Mouse (Mus musculus) liver, adult 2 months (tissue): ENCODE results near the gene Gap43.

Source experiments
- CTCF ChIP-seq: fragments of 200-500 bp; IDR thresholded peaks from 2 replicates; pipeline ENCODE4 v1.5.1; 2011; ENCODE audit warnings: low read depth, low read length, control low read depth
- POLR2A ChIP-seq: fragments of 200-500 bp; IDR thresholded peaks from 2 replicates; pipeline ENCODE4 v1.6.1; 2011; ENCODE audit warnings: low read length, control low read depth; ENCODE audit not compliant: insufficient read depth; ENCODE audit errors: extremely low read depth

DNA sequence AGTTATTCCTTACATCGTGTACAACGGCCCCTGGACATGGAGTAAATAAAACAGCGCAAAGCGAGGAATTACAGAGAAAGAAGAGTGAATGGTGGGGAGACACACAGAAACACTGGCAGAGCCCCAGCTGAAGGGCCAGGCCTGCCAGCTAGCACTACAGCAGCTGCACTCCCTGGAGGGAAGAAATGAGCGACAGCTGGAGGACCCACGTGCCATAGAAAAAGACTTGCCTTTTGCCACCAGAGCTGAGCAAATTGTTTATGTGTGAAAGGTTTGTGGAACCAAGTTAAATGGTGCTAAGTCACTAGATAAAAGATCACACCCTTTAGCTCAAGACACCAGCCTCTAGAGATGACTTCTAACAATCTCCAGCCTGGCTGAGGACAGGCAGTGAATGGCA lies 37.0 kb downstream of the Gap43 start:
- no peak for TF ChIP-seq CTCF
- no peak for TF ChIP-seq POLR2A
